Mouse (Mus musculus) neural tube, embryonic 12.5 days (tissue): Measurements from ENCODE around the gene Arsk. TPM values are rescaled to one million over a fixed set of nuclear protein-coding genes. Genes with fewer than 3 reads are reported as not detected.

ENCODE experiments used
- ATAC-seq: fragments of 200-750 bp; cut with Nextera tagmentation; 2 replicates; pipeline ENCODE4 v1.8.0; 2017; ENCODE audit warnings: low read depth, mild to moderate bottlenecking, moderate TSS enrichment, moderate library complexity; ENCODE audit not compliant: low FRiP score
- H3K27ac ChIP-seq: fragments of 300-500 bp; sonication (generic); 2 replicates; pipeline ENCODE4 v1.5.1; 2016
- H3K27me3 ChIP-seq: fragments of 300-500 bp; sonication (generic); replicated peaks from 2 replicates; pipeline ENCODE4 v1.6.1; 2016; ENCODE audit warnings: mild to moderate bottlenecking
- H3K36me3 ChIP-seq: fragments of 300-500 bp; sonication (generic); 2 replicates; pipeline ENCODE4 v1.6.1; 2016; ENCODE audit warnings: mild to moderate bottlenecking
- H3K4me1 ChIP-seq: fragments of 300-500 bp; sonication (generic); 2 replicates; pipeline ENCODE4 v1.6.1; 2016
- H3K4me2 ChIP-seq: fragments of 300-500 bp; sonication (generic); replicated peaks from 2 replicates; pipeline ENCODE4 v1.6.1; 2016; ENCODE audit warnings: mild to moderate bottlenecking
- H3K4me3 ChIP-seq: fragments of 300-500 bp; sonication (generic); 2 replicates; pipeline ENCODE4 v1.5.1; 2016
- H3K9ac ChIP-seq: fragments of 300-500 bp; sonication (generic); 2 replicates; pipeline ENCODE4 v1.6.1; 2016; ENCODE audit warnings: mild to moderate bottlenecking
- H3K9me3 ChIP-seq: fragments of 300-500 bp; sonication (generic); 2 replicates; pipeline ENCODE4 v1.6.1; 2016; ENCODE audit warnings: mild to moderate bottlenecking
- WGBS: fragments of 180-500 bp; shearing (Covaris S2); methylation state at CpG from one replicate; pipeline ENCODE4 v1.1.7; 2016; 5-methylcytosine and 5-hydroxymethylcytosine counted together
- polyA plus RNA-seq: library from polyadenylated mRNA; unstranded; fragments of >200 nt; fragmentation: Nextera tagmentation; extraction: Ambion mirVana; gene quantifications from 2 replicates; pipeline ENCODE4 v1.2.1, GENCODE M21; 2016

Arsk gene
- polyA plus RNA-seq, 1 experiment from 2014 or later: 5.0 TPM

- H3K27ac ChIP-seq: peak within 1 kb of the TSS; percentile 87
- peak within 1 kb of the TSS; percentile 68 for H3K4me3 ChIP-seq
- H3K9me3 ChIP-seq: no peaks in the 10 kb centered on the region
- no peaks in the 10 kb centered on the region for H3K36me3 ChIP-seq
- 2% methylated on average over 50 of the region's 50 CpGs for WGBS
- no peaks in the 10 kb centered on the region for H3K27me3 ChIP-seq
- H3K4me1 ChIP-seq: peaks cover 4% of the 10 kb centered on the region; the same call in 1 of the 2 replicates
- peak; percentile 100 for ATAC-seq
- H3K4me2 ChIP-seq: peak within 1 kb of the TSS; percentile 58
- H3K9ac ChIP-seq: peak within 1 kb of the TSS; percentile 83
Observed at GRCm38 (mm10) chr13:76017974-76018843, 80.3 kb downstream of the Arsk start, which contains the start of gene Rfesd. Gene Rfesd (minus strand): TSS chr13:76018719.

DNA sequence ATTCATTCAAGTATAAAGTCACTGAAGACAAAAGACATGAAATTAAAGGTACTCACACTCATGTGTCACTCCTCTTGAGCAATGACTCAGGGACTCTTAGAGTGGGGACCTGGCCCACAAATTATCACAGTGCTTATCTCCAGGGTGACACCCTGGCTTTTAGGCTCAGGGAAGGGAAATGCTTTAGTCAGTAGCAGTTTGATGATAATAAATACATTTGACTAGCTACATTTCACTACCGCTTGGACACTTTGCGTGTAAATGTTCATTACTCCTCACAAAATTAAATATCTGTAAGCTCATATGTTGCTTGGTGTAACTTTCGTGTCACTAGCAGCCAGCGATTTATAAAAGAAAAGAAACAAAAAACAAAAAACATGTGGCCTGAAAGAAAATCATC lies 81.0 kb downstream of the Arsk start:
- 81% methylated on average over 4 of the region's 4 CpGs for WGBS

DNA sequence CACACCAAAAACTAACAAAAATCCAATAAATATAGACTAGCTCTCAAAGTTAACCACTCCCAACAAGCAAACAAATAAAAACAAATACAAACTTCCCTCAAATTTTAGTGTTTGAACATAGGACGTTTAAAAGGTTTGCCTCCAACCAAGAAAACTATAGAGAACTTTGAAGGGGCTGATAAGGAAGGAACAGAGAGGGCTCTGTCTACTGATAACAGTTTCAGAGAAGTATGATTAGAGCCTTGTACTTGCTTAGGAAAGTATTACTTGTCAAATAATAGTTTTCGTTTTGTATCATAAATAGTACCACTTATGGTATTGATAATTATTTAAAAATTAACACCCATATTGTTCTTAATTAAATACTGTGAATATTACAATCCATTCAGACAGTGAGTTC lies 83.9 kb downstream of the Arsk start:
- no peak for ATAC-seq
- no peak overlapping the region for H3K4me2 ChIP-seq

More for the DNA sequence above, 81.0 kb downstream of the Arsk start:
- H3K4me1 ChIP-seq: peaks cover 4% of the 10 kb centered on the region; the same call in 1 of the 2 replicates
- H3K36me3 ChIP-seq: no peaks in the 10 kb centered on the region
- H3K4me2 ChIP-seq: peak overlapping the region; percentile 58
- H3K27me3 ChIP-seq: no peaks in the 10 kb centered on the region
- H3K9me3 ChIP-seq: no peaks in the 10 kb centered on the region
- ATAC-seq: no peak
- H3K4me3 ChIP-seq: peak overlapping the region; percentile 68
- no peak overlapping the region for H3K27ac ChIP-seq
- H3K9ac ChIP-seq: peak overlapping the region; percentile 83; the same call in 1 of the 2 replicates

More for the DNA sequence above, 83.9 kb downstream of the Arsk start:
- Histone ChIP-seq H3K4me3 (no peak overlapping the region), H3K9ac (no peak overlapping the region), H3K27me3 (no peaks in the 10 kb centered on the region), H3K4me1 (peaks cover 4% of the 10 kb centered on the region; the same call in 1 of the 2 replicates), H3K36me3 (no peaks in the 10 kb centered on the region), H3K27ac (no peak overlapping the region), H3K9me3 (no peaks in the 10 kb centered on the region)
- 88% methylated on average over 2 of the region's 2 CpGs for WGBS

Other genes with a start within 250 kb of the Arsk start
- 45.0 and 45.9 TPM in 2 replicates for gene Rhobtb3, start 154.7 kb downstream of the Arsk start, polyA plus RNA-seq
- gene Spata9, start 131.5 kb downstream of the Arsk start, polyA plus RNA-seq: 0.75 and 1.2 TPM in 2 replicates
- 16.4 and 20.1 TPM in 2 replicates for gene Rfesd, start 79.9 kb downstream of the Arsk start, polyA plus RNA-seq
- 0.80 and 0.91 TPM in 2 replicates for gene Gpr150, start 41.7 kb downstream of the Arsk start, polyA plus RNA-seq
- gene Ttc37, start 74 bp upstream of the Arsk start, polyA plus RNA-seq: 13.1 and 13.8 TPM in 2 replicates
- not detected in 2 replicates for gene Fam81b, start 206.4 kb upstream of the Arsk start, polyA plus RNA-seq